Mouse (Mus musculus): ENCODE results near the gene Ddx43. TPM values are rescaled to one million over a fixed set of nuclear protein-coding genes. Genes with fewer than 3 reads are reported as not detected.

Ddx43 gene
- polyA plus RNA-seq, 1 experiment from 2014 or later: 0.27 TPM

DNA sequence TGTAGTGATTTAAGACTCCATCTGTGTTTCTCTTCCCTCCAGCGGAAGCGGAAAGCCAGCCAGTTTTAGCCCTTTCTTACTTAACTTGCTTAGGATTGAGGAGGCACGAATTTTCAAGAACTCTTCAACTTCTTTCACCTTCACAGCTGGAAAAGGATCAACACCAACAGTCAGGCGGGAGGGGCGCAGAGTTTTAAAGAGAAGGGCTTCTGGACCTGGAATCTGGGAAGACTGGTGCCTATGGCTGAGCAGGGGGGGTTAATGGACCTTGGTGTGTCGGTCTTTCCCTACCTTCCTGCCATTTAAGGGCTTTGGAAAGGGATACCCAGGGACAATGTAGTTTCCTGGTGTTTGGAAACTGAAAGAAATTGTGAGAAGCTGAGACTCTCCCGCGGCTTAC lies 18.0 kb upstream of the Ddx43 start:
- ATAC-seq (ENCODE audit: low FRiP score): no peak
- WGBS: 20% methylated on average over 8 of the region's 8 CpGs
- H3K9ac ChIP-seq: no peak overlapping the region

DNA sequence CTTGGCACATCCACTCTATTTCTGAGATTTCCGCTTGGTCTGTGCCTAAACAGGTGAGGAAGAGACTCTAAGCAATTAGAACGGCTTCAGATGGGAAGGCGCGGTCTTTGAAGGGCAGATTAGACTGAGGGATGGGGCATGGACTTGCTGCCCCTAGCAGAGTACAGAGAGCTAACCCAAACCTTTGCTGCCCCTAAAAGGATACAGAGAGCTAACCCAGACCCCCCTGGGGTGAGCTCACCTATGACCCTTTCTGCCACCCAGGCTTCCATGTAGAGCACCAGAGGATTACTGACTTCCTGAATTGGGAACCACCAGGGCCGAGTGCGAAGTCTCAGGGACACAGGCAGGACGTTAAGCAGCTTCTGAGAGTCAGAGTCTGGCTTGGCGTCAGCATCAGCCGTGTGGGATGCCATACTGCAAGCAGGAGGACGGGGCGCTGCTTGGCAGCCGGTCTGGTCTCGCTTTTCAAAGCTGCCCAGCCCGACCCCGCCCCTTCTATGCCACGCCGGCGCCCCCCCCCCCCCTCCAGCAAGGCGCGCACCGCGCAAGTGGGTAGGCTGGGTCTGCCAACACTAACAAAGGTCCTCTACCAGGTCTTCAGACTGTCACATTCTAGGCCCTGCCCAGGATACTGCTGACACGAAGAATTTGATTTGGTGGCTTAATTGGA lies 17.3 kb upstream of the Ddx43 start, which contains the start of gene Ooep:
Gene Ooep (minus strand): TSS at position 613 of the 673 bp plus-strand sequence.
- no peak within 1 kb of the TSS for H3K27ac ChIP-seq
- H3K9ac ChIP-seq: peak within 1 kb of the TSS; percentile 49
- H3K4me3 ChIP-seq (replicated peaks): peak within 1 kb of the TSS; percentile 36
- peak; percentile 92 for ATAC-seq (ENCODE audit: low FRiP score)
- peak within 1 kb of the TSS; percentile 62 for H3K4me2 ChIP-seq
- H3K27me3 ChIP-seq: peaks cover 14% of the 10 kb centered on the region; the same call in 1 of the 2 replicates
- H3K9me3 ChIP-seq: no peaks in the 10 kb centered on the region
- no peaks in the 10 kb centered on the region for H3K36me3 ChIP-seq (replicated peaks)
- 3% methylated on average over 20 of the region's 23 CpGs for WGBS
- peaks cover 13% of the 10 kb centered on the region for H3K4me1 ChIP-seq

More for the DNA sequence above, 18.0 kb upstream of the Ddx43 start:
- H3K4me1 ChIP-seq: peaks cover 13% of the 10 kb centered on the region
- peak overlapping the region; percentile 62 for H3K4me2 ChIP-seq
- peak overlapping the region; percentile 36 for H3K4me3 ChIP-seq (replicated peaks)
- H3K27me3 ChIP-seq: peaks cover 14% of the 10 kb centered on the region; the same call in 1 of the 2 replicates
- no peaks in the 10 kb centered on the region for H3K9me3 ChIP-seq
- H3K27ac ChIP-seq: no peak overlapping the region
- no peaks in the 10 kb centered on the region for H3K36me3 ChIP-seq (replicated peaks)

DNA sequence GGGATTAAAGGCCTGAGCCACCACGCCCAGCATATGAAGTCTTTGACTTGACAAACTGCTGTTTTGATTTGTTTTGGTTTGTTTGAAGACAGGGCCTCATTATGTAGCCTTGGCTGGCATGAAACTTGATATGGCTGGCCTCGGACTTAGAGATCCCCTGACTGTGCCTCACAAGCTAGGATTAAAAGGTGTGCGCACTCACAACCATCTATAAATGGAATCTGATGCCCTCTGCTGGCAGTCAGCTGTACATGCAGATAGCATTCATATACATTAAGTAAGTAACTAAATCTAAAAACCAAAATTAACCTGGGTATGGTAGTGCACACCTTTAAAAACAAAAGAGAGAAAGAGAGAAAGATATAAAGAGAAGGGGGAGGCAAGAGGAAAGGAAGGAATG lies 9.7 kb upstream of the Ddx43 start:
- H3K4me2 ChIP-seq: no peak overlapping the region
- H3K4me1 ChIP-seq: no peaks in the 10 kb centered on the region
- no peak overlapping the region for H3K4me3 ChIP-seq (replicated peaks)
- no peak overlapping the region for H3K9ac ChIP-seq
- H3K27me3 ChIP-seq: 0 out of 2 replicates have a peak, but pooled peaks cover 2% of the 10 kb centered on the region
- no peaks in the 10 kb centered on the region for H3K36me3 ChIP-seq (replicated peaks)
- H3K9me3 ChIP-seq: no peaks in the 10 kb centered on the region
- ATAC-seq (ENCODE audit: low FRiP score): no peak
- no peak overlapping the region for H3K27ac ChIP-seq
- 49% methylated on average over 3 of the region's 3 CpGs for WGBS

DNA sequence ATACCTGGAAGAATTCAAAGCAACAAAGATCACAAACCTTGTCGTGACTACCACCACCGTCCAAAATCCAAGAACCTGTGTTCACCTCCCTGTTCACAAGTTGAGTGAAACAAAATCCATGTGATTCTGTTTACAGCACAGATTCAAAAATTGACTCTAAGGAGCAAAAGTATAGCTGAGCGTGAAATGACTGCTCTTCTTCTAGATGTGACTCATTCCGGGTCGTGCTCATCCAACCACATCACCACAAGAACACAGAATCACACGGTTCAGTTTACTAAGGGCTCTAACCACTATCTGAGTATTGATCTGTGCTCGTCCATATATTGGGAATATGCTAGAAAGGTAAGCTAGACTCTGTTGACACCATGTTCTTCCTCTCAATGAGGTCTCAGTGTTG lies 8.6 kb upstream of the Ddx43 start:
- H3K9ac ChIP-seq: no peak overlapping the region
- 86% methylated on average over 7 of the region's 7 CpGs for WGBS

DNA sequence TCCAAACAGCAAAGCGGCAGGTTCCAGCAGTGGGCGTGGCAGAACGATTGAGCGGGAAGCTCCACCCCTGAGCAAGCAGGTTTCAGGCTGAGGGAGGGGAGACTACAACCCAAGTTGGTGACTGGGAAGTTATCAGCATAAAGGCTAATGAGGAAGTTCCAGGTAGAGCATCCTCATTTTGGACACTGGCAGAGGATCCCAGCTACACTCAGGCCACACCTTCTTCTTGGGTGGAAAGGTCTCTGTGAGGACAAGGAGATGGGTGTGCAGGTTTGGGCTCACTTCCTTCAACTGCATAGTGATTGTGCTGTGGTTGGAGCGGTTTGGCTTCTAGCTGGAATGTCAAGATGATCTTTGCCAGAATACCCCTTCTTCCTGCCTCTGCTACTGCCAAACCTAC lies 5.6 kb upstream of the Ddx43 start:
- Histone ChIP-seq H3K27ac (no peak overlapping the region), H3K4me1 (no peaks in the 10 kb centered on the region), H3K9ac (no peak overlapping the region), H3K9me3 (no peaks in the 10 kb centered on the region), H3K36me3 (replicated peaks) (no peaks in the 10 kb centered on the region), H3K4me2 (no peak overlapping the region), H3K27me3 (peaks cover 30% of the 10 kb centered on the region), H3K4me3 (replicated peaks) (no peak overlapping the region)
- no peak for ATAC-seq (ENCODE audit: low FRiP score)
- WGBS: 61% methylated on average over 5 of the region's 5 CpGs

More for the DNA sequence above, 8.6 kb upstream of the Ddx43 start:
- H3K27me3 ChIP-seq: peaks cover 3% of the 10 kb centered on the region; the same call in 1 of the 2 replicates
- no peak for ATAC-seq (ENCODE audit: low FRiP score)
- H3K27ac ChIP-seq: no peak overlapping the region
- no peak overlapping the region for H3K4me2 ChIP-seq
- no peaks in the 10 kb centered on the region for H3K9me3 ChIP-seq
- no peak overlapping the region for H3K4me3 ChIP-seq (replicated peaks)
- no peaks in the 10 kb centered on the region for H3K36me3 ChIP-seq (replicated peaks)
- H3K4me1 ChIP-seq: no peaks in the 10 kb centered on the region

DNA sequence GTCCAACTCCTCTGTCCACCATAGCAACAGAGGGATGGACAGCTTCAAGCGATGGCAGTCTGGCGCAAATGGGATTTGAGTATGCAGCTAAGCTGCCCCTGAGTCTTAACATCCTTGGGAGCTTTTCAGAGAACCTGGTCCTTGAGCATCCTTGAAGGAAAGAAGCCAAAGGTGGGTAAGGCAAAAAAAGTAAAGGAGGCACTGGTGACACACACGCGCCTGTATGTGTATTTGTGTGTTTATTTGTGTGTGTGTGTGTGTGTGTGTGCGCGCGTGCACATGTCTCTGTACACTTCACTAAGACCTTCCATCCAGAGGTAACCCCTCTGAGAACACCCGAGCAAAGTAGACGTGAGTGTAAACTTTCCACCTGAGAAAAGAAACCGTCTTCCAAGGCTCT lies 1.8 kb upstream of the Ddx43 start:
- H3K27ac ChIP-seq: no peak overlapping the region
- 86% methylated on average over 10 of the region's 10 CpGs for WGBS
- no peak for ATAC-seq (ENCODE audit: low FRiP score)
- H3K9me3 ChIP-seq: no peaks in the 10 kb centered on the region
- peaks cover 60% of the 10 kb centered on the region for H3K27me3 ChIP-seq
- H3K4me3 ChIP-seq (replicated peaks): no peak overlapping the region
- no peaks in the 10 kb centered on the region for H3K36me3 ChIP-seq (replicated peaks)
- H3K9ac ChIP-seq: no peak overlapping the region
- H3K4me1 ChIP-seq: peaks cover 5% of the 10 kb centered on the region
- H3K4me2 ChIP-seq: no peak overlapping the region

DNA sequence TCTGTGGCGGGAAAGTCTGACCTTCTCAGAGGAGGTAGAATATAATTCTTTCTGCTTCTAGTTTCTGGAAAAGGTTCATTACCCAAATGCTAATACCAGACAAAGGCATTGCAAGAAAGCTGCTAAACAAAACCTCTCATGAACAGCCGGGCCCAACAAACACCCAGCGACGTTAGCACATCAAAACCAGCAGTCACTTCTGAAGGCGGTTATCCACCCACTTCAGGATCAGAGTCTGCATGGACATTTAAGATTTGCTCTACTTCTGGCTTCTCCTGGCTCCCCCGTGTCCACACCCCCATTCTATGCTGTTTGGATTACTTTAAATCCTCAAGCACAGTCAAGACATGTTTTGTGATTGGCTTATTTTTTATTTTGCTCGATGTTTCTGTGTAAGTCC lies 975 bp upstream of the Ddx43 start:
- H3K9ac ChIP-seq: no peak overlapping the region
- H3K27me3 ChIP-seq: peaks cover 60% of the 10 kb centered on the region
- H3K4me3 ChIP-seq (replicated peaks): no peak overlapping the region
- no peak overlapping the region for H3K27ac ChIP-seq
- H3K4me1 ChIP-seq: peaks cover 5% of the 10 kb centered on the region
- no peak for ATAC-seq (ENCODE audit: low FRiP score)
- H3K36me3 ChIP-seq (replicated peaks): no peaks in the 10 kb centered on the region
- H3K9me3 ChIP-seq: no peaks in the 10 kb centered on the region
- WGBS: 66% methylated on average over 7 of the region's 7 CpGs
- H3K4me2 ChIP-seq: no peak overlapping the region

DNA sequence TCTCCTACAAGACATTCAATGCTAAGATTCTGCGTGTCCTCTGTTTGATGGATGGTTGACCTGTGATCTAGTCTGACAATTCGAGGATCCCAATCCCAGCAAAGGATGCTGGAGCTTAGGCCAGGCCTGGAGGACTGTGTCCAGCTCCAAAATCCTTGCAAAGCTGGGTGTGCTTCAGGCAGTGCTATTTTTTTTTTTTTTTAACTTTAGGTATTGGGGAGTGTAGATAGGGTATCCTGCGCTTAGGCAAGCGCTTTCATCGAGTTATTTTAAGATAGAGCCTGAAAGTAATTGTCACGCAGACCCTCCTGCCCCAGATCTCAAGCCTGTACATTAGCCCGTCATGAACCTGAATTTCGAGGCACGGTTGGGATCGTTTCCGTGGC lies 340 bp upstream of the Ddx43 start:
- no peaks in the 10 kb centered on the region for H3K36me3 ChIP-seq (replicated peaks)
- peak overlapping the region; percentile 54 for H3K4me2 ChIP-seq
- peaks cover 60% of the 10 kb centered on the region for H3K27me3 ChIP-seq
- no peaks in the 10 kb centered on the region for H3K9me3 ChIP-seq
- H3K27ac ChIP-seq: no peak overlapping the region
- 40% methylated on average over 11 of the region's 11 CpGs for WGBS
- H3K4me1 ChIP-seq: peaks cover 5% of the 10 kb centered on the region
- peak; percentile 36; the same call in 1 of the 2 replicates for ATAC-seq (ENCODE audit: low FRiP score)
- peak overlapping the region; percentile 38 for H3K4me3 ChIP-seq (replicated peaks)
- H3K9ac ChIP-seq: no peak overlapping the region

DNA sequence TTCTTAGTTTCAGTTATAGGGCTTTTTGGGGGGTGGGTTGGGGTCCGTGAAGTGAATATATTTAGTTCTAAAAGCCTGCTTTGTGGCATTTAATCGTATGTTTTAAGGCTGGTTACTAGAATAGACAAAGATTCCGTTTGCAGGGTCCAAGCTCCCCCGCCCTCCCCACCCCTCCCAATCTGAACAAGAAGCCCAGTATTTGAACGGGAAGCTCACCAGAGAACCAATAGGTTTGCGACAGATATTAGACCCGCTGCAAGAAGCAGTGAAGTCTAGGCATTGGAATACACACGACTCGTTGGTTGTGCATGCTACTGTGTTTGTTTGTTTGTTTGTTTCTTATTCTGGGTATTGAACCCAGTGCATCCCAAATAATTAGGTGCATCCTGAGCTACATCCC lies 940 bp downstream of the Ddx43 start:
- whole genome bisulfite sequencing: 66% methylated on average over 9 of the region's 9 CpGs
- Histone ChIP-seq H3K27me3 (peaks cover 58% of the 10 kb centered on the region), H3K36me3 (replicated peaks) (no peaks in the 10 kb centered on the region), H3K4me3 (replicated peaks) (no peak overlapping the region), H3K27ac (no peak overlapping the region), H3K4me2 (0 out of 2 replicates have a peak overlapping the region, but pooled peaks have one; percentile 54), H3K9ac (no peak overlapping the region), H3K4me1 (peaks cover 5% of the 10 kb centered on the region), H3K9me3 (no peaks in the 10 kb centered on the region)
- no peak for ATAC-seq (ENCODE audit: low FRiP score)

DNA sequence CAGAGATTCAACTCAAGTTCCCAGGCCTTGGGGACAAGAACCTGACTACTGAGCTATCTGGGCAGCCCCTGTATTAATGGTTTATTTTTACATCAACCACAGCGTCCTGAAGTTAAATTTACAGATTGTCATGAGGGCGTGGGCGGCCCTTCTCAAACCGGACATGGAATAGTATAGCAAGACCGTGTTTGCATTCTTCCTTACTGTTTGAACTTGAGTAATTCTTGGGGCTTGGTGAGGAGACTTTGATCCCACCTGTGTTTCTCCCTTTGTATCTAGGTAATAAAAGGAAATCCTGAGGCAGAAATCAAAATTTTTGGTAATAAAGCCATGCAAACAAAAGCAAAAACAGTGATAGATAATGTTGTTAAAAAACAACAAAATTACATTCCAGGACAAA lies 5.0 kb downstream of the Ddx43 start:
- no peak for ATAC-seq (ENCODE audit: low FRiP score)
- no peak overlapping the region for H3K9ac ChIP-seq
- no peak overlapping the region for H3K4me3 ChIP-seq (replicated peaks)
- no peak overlapping the region for H3K27ac ChIP-seq
- peaks cover 24% of the 10 kb centered on the region for H3K27me3 ChIP-seq
- H3K4me1 ChIP-seq: peaks cover 5% of the 10 kb centered on the region
- H3K9me3 ChIP-seq: no peaks in the 10 kb centered on the region
- no peaks in the 10 kb centered on the region for H3K36me3 ChIP-seq (replicated peaks)
- H3K4me2 ChIP-seq: no peak overlapping the region
- 88% methylated on average over 5 of the region's 5 CpGs for WGBS

DNA sequence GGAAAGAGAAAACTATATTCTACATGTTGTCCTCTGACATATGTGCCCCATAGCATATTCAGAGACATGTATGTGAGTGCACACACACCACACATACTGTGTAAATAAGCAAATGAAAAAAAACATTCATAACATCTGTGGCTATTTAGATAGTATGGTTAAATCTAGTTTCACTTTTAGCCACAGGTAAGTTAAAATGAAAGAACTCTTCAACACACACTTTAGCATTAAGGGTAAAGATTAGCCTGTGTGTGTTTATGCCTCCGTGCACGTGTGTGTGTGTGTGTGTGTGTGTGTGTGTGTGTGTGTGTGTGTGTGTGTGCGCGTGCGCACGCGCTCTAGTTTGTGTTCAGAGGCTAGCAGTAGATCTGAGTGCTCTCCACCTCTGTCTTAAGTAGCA lies 6.0 kb downstream of the Ddx43 start:
- H3K36me3 ChIP-seq (replicated peaks): no peaks in the 10 kb centered on the region
- WGBS: 87% methylated on average over 7 of the region's 7 CpGs
- no peak overlapping the region for H3K27ac ChIP-seq
- H3K4me3 ChIP-seq (replicated peaks): no peak overlapping the region
- H3K4me1 ChIP-seq: no peaks in the 10 kb centered on the region
- peaks cover 14% of the 10 kb centered on the region for H3K27me3 ChIP-seq
- H3K9ac ChIP-seq: no peak overlapping the region
- ATAC-seq (ENCODE audit: low FRiP score): no peak
- H3K9me3 ChIP-seq: no peaks in the 10 kb centered on the region
- H3K4me2 ChIP-seq: no peak overlapping the region

DNA sequence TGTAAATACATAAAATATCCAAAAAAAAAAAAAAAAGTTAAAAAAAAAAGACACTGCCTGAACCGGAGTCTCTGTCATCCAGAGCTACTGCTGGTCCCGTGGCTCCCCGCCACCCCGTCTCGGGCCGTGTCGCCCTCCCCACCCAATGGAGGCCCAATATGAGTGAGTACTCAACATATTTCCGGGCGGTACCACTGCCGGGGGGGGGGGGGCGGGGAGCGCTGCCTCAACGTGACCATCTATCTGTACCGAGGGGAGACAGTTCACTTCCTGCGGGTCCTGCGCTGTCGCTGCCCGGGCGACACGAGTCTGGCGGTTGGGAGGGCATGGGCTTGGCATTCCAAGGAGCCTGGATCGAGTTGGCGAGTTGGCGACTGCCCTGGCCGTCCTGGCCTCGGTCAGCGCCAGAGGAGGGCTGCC lies 31.8 kb downstream of the Ddx43 start:
- Histone ChIP-seq H3K36me3 (replicated peaks) (no peaks in the 10 kb centered on the region), H3K4me2 (peak overlapping the region; percentile 56), H3K9me3 (no peaks in the 10 kb centered on the region), H3K27ac (no peak overlapping the region), H3K4me1 (0 out of 2 replicates have a peak, but pooled peaks cover 5% of the 10 kb centered on the region), H3K27me3 (0 out of 2 replicates have a peak, but pooled peaks cover 6% of the 10 kb centered on the region), H3K9ac (peak overlapping the region; percentile 25; the same call in 1 of the 2 replicates), H3K4me3 (replicated peaks) (peak overlapping the region; percentile 30)
- no peak for ATAC-seq (ENCODE audit: low FRiP score)
- 40% methylated on average over 26 of the region's 27 CpGs for WGBS

DNA sequence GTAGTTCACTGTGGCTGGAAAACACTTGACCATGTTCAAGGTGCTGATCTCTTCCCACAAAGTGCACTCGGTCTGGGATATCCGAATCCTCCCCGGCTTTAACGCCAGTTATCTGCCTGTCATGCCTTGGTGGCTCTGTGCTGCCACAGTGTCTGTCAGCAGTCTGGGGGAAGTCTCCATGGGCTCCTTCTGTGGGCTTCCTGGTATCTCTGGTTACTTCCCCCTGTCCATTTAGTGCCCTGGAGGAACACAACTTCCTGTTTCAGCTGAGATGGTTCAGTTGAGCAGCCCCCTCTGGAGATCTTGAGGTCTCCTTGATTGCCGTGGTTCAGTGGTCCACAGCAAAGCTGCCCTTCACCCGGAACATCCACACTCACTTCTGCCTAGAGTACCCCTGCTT lies 32.6 kb downstream of the Ddx43 start:
- 77% methylated on average over 6 of the region's 6 CpGs for WGBS
- Histone ChIP-seq H3K36me3 (replicated peaks) (no peaks in the 10 kb centered on the region), H3K4me2 (no peak overlapping the region), H3K4me3 (replicated peaks) (no peak overlapping the region), H3K27ac (no peak overlapping the region), H3K9ac (no peak overlapping the region), H3K4me1 (0 out of 2 replicates have a peak, but pooled peaks cover 5% of the 10 kb centered on the region), H3K9me3 (no peaks in the 10 kb centered on the region), H3K27me3 (0 out of 2 replicates have a peak, but pooled peaks cover 6% of the 10 kb centered on the region)
- no peak for ATAC-seq (ENCODE audit: low FRiP score)

All from forebrain, embryonic 12.5 days (tissue).